Mouse (Mus musculus): Measurements from ENCODE around the gene Ubn1. TPM values are rescaled to one million over a fixed set of nuclear protein-coding genes. Genes with fewer than 3 reads are reported as not detected.

Ubn1 gene
- polyA plus RNA-seq, 1 experiment from 2014 or later, result 24.2 TPM

DNA sequence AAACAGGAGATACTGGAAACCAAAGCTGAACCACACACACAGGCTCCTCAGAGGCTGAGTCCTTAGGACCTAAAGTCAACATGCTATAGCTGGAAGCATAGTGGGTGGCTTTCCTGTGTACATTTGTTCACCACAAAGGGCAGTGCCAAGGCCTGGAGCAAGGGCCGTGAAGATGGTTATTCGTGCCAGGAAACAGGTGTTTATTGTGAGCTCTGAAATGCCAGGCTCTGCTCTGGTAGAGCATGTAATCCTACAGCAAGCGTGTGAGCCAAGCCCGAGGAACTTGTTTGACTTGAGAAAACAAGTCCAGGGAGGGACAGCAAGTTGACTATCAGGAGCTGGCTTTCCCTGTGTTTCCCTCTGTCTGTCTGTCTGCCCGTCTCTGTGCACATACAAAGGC, 43.4 kb downstream of the Ubn1 start:
- H3K4me2 ChIP-seq (ENCODE audit: low read depth, low read length), result no peak overlapping the region
- 0 out of 2 replicates have a peak, but pooled peaks cover 7% of the 10 kb centered on the region for H3K36me3 ChIP-seq (ENCODE audit: control insufficient read depth, insufficient read depth, low read length)
- peak; percentile 32 for DNase-seq (ENCODE audit: low spot score)
- H3K4me1 ChIP-seq (ENCODE audit: control insufficient read depth, insufficient read depth, low read length), result no peaks in the 10 kb centered on the region
- ATAC-seq (ENCODE audit: low read depth), result no peak
- no peaks in the 10 kb centered on the region for H3K9me3 ChIP-seq (ENCODE audit: control insufficient read depth, low read length)
- no peaks in the 10 kb centered on the region for H3K27me3 ChIP-seq (replicated peaks; ENCODE audit: control insufficient read depth, insufficient read depth, low read length)
- no peak overlapping the region for H3K9ac ChIP-seq (ENCODE audit: low read depth, low read length)
- no peak overlapping the region for H3K27ac ChIP-seq (replicated peaks; ENCODE audit: low read depth, low read length)
- H3K4me3 ChIP-seq (ENCODE audit: low read depth, low read length), result no peak overlapping the region
- WGBS, result 73% methylated on average over 5 of the region's 5 CpGs

DNA sequence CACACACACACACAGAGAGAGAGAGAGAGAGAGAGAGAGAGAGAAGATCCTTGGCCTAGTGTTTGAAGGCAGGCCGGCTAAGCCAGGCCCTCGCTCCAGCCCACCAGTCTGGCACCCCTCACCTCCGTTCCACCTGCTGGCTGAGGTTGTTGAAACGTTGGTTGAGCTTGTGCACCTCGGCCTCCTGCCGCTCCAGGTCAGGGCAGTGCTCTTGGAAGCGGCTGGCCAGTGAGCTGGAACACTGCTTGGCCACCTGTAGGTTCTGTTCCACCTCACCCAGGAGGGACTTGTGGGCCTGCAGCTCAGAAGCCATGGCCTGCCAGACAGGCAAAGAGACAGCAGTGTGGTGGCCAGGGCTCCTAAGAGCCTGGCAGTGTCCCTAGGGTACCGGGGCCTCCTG, 46.6 kb downstream of the Ubn1 start:
- no peak for ATAC-seq (ENCODE audit: low read depth)
- no peaks in the 10 kb centered on the region for H3K9me3 ChIP-seq (ENCODE audit: control insufficient read depth, low read length)

DNA sequence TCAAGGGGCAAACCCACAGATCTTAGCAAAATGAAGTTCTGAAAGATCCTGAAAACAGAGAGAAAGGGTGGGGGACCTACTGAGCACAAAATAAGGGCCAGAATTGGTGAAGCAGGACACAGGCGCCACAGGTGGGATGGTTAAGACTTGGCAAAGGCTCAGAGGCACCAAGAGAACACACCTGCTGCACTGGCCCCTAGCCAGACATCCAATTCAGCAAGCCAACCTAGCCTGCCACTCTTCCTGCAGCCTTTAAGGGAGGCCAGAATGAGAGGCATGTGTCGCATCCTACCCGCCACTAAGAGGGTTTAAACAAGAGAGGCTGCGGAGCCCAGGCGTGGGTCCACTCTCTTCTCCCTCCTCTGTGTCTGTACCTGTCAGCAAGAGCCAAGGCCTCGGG, 51.1 kb downstream of the Ubn1 start:
- no peaks in the 10 kb centered on the region for H3K9me3 ChIP-seq (ENCODE audit: control insufficient read depth, low read length)
- ATAC-seq (ENCODE audit: low read depth) (no peak), DNase-seq (ENCODE audit: low spot score) (no peak)
- H3K4me3 ChIP-seq (ENCODE audit: low read depth, low read length), result no peak overlapping the region
- H3K9ac ChIP-seq (ENCODE audit: low read depth, low read length), result no peak overlapping the region
- no peaks in the 10 kb centered on the region for H3K36me3 ChIP-seq (ENCODE audit: control insufficient read depth, insufficient read depth, low read length)
- no peak overlapping the region for H3K27ac ChIP-seq (replicated peaks; ENCODE audit: low read depth, low read length)
- no peak overlapping the region for H3K4me2 ChIP-seq (ENCODE audit: low read depth, low read length)
- H3K4me1 ChIP-seq (ENCODE audit: control insufficient read depth, insufficient read depth, low read length), result no peaks in the 10 kb centered on the region
- 80% methylated on average over 4 of the region's 6 CpGs for WGBS
- no peaks in the 10 kb centered on the region for H3K27me3 ChIP-seq (replicated peaks; ENCODE audit: control insufficient read depth, insufficient read depth, low read length)

More for the DNA sequence above, 46.6 kb downstream of the Ubn1 start:
- H3K9ac ChIP-seq (ENCODE audit: low read depth, low read length), result no peak overlapping the region
- H3K4me2 ChIP-seq (ENCODE audit: low read depth, low read length), result no peak overlapping the region
- no peak for DNase-seq (ENCODE audit: low spot score)
- no peak overlapping the region for H3K27ac ChIP-seq (replicated peaks; ENCODE audit: low read depth, low read length)
- H3K27me3 ChIP-seq (replicated peaks; ENCODE audit: control insufficient read depth, insufficient read depth, low read length), result no peaks in the 10 kb centered on the region
- 77% methylated on average over 8 of the region's 8 CpGs for WGBS
- H3K4me3 ChIP-seq (ENCODE audit: low read depth, low read length), result no peak overlapping the region
- H3K36me3 ChIP-seq (ENCODE audit: control insufficient read depth, insufficient read depth, low read length), result no peaks in the 10 kb centered on the region
- no peaks in the 10 kb centered on the region for H3K4me1 ChIP-seq (ENCODE audit: control insufficient read depth, insufficient read depth, low read length)

DNA sequence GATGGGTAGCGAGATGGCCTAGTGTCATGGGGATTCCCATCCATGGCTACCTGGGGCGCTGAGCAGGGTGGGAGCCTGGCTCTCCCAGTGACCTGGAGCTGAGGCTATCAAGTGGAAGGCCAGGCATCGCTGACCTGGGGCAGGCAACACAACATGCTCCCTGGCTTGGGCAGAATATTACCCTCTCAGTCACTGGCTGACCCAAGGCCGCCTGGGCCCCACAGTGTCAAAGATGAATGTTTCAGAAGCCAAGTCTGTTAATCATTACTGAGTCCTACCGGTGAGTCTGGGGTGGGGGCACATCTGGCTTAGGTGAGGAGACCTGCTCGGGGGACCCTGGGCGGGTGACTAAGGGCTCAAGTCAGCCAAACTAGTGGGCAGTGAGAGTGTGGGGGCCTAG, 60.0 kb downstream of the Ubn1 start:
- no peaks in the 10 kb centered on the region for H3K9me3 ChIP-seq (ENCODE audit: control insufficient read depth, low read length)
- H3K36me3 ChIP-seq (ENCODE audit: control insufficient read depth, insufficient read depth, low read length), result no peaks in the 10 kb centered on the region
- 52% methylated on average over 7 of the region's 7 CpGs for WGBS

DNA sequence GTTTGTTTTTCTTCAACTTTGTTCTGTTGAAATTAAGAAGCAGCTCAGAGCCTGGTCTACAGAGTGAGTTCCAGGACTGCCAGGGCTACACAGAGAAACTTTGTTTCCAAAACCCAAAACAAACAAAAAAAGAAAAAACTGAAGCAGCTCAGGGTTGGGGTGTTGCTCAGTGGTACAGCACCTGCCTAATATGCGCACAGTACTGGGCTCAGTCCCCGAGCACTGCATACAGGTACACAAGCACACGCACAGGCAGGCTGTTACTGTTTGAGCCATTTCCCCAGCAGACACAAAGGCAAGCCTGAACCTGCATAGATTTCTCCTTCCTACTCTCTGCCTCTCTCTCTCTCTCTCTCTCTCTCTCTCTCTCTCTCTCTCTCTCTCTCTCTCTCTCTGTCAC, 61.2 kb downstream of the Ubn1 start:
- no peak overlapping the region for H3K27ac ChIP-seq (replicated peaks; ENCODE audit: low read depth, low read length)
- DNase-seq (ENCODE audit: low spot score), result peak; percentile 42
- H3K9me3 ChIP-seq (ENCODE audit: control insufficient read depth, low read length), result no peaks in the 10 kb centered on the region
- peaks cover 19% of the 10 kb centered on the region for H3K4me1 ChIP-seq (ENCODE audit: control insufficient read depth, insufficient read depth, low read length)
- H3K27me3 ChIP-seq (replicated peaks; ENCODE audit: control insufficient read depth, insufficient read depth, low read length), result no peaks in the 10 kb centered on the region
- WGBS, result 84% methylated on average over 3 of the region's 3 CpGs
- H3K36me3 ChIP-seq (ENCODE audit: control insufficient read depth, insufficient read depth, low read length), result no peaks in the 10 kb centered on the region
- H3K4me2 ChIP-seq (ENCODE audit: low read depth, low read length), result no peak overlapping the region
- H3K4me3 ChIP-seq (ENCODE audit: low read depth, low read length), result no peak overlapping the region
- no peak overlapping the region for H3K9ac ChIP-seq (ENCODE audit: low read depth, low read length)
- peak; percentile 23; the same call in 1 of the 2 replicates for ATAC-seq (ENCODE audit: low read depth)

More for the DNA sequence above, 60.0 kb downstream of the Ubn1 start:
- no peaks in the 10 kb centered on the region for H3K27me3 ChIP-seq (replicated peaks; ENCODE audit: control insufficient read depth, insufficient read depth, low read length)
- no peak overlapping the region for H3K4me2 ChIP-seq (ENCODE audit: low read depth, low read length)
- peaks cover 19% of the 10 kb centered on the region for H3K4me1 ChIP-seq (ENCODE audit: control insufficient read depth, insufficient read depth, low read length)
- no peak for ATAC-seq (ENCODE audit: low read depth)
- DNase-seq (ENCODE audit: low spot score), result no peak
- no peak overlapping the region for H3K9ac ChIP-seq (ENCODE audit: low read depth, low read length)
- no peak overlapping the region for H3K4me3 ChIP-seq (ENCODE audit: low read depth, low read length)
- H3K27ac ChIP-seq (replicated peaks; ENCODE audit: low read depth, low read length), result no peak overlapping the region

DNA sequence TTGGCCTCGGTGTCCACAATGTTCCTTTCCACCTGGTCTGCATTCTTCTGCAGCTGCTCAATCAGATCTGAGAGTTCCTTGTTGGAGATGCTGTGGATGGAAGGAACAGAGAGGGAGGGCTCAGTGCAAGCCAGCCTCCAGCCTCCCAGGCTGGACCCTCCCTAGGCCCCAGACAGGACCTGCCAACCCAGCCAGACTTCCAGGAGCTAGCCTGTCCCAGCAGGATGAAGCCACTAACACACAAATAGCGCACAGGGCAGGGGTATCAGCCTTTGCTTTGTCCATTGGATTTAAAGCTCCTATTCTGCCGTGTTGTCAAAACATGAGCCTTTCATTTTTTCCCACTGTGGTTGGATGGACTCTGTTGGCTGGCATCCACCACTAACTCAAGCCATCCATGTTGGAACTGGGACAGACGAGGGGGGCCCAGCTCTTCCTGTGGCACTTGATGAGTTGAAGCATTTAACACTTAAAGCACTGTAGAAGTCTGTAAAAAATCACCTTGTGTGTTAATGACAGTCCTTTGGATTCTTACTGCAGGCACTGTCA, 63.2 kb downstream of the Ubn1 start:
- H3K27me3 ChIP-seq (replicated peaks; ENCODE audit: control insufficient read depth, insufficient read depth, low read length), result no peaks in the 10 kb centered on the region
- DNase-seq (ENCODE audit: low spot score) (peak; percentile 74), ATAC-seq (ENCODE audit: low read depth) (peak; percentile 69)
- 39% methylated on average over 4 of the region's 4 CpGs for WGBS
- H3K27ac ChIP-seq (replicated peaks; ENCODE audit: low read depth, low read length), result peak overlapping the region; percentile 69
- H3K4me2 ChIP-seq (ENCODE audit: low read depth, low read length), result no peak overlapping the region
- peaks cover 19% of the 10 kb centered on the region for H3K4me1 ChIP-seq (ENCODE audit: control insufficient read depth, insufficient read depth, low read length)
- no peaks in the 10 kb centered on the region for H3K36me3 ChIP-seq (ENCODE audit: control insufficient read depth, insufficient read depth, low read length)
- H3K9me3 ChIP-seq (ENCODE audit: control insufficient read depth, low read length), result no peaks in the 10 kb centered on the region
- H3K4me3 ChIP-seq (ENCODE audit: low read depth, low read length), result no peak overlapping the region
- no peak overlapping the region for H3K9ac ChIP-seq (ENCODE audit: low read depth, low read length)

DNA sequence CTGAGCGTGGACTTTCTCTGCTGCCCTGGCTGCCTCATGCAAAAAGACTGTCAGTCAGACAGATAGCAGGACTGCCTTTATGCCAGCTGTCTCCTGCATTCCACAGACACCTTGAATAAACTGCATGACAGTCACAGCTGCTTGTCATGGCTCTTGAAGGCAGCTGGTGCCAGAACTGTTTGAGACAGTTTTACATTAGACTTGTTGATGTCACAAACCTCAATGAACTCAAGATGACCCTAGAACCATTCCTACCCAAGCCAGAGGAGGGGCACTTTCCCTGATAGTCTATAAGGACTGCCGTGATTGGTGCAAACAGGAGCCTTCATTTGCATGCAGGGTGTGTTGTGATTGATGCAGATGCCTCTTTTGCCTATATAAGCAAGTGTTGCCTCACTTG, 63.7 kb downstream of the Ubn1 start:
- peak; percentile 65 for DNase-seq (ENCODE audit: low spot score)
- peak; percentile 71 for ATAC-seq (ENCODE audit: low read depth)
- 64% methylated on average over 2 of the region's 2 CpGs for WGBS

DNA sequence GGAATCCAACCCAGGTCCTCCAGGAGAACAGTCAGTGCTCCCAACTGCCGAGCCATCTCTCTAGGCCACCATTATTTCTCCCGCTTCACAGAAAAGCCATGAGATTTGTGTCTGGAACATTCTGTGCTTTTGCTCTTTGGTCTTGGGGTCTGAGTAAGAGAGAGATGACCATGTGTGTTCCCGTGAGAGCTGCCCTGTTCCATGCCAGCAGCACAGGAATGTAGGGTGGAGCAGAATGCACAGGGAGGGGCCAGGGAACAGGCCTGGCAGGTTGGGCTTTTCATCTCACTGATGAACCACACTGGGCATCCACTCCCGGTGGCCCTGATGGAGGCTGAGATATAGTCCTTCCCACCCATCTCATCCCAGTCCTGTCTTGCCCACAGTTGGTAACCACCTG, 69.5 kb downstream of the Ubn1 start:
- Histone ChIP-seq H3K4me1 (ENCODE audit: control insufficient read depth, insufficient read depth, low read length) (no peaks in the 10 kb centered on the region), H3K4me3 (ENCODE audit: low read depth, low read length) (no peak overlapping the region), H3K9ac (ENCODE audit: low read depth, low read length) (no peak overlapping the region), H3K27me3 (replicated peaks; ENCODE audit: control insufficient read depth, insufficient read depth, low read length) (no peaks in the 10 kb centered on the region), H3K27ac (replicated peaks; ENCODE audit: low read depth, low read length) (no peak overlapping the region), H3K36me3 (ENCODE audit: control insufficient read depth, insufficient read depth, low read length) (no peaks in the 10 kb centered on the region), H3K4me2 (ENCODE audit: low read depth, low read length) (no peak overlapping the region), H3K9me3 (ENCODE audit: control insufficient read depth, low read length) (no peaks in the 10 kb centered on the region; the same call in 1 of the 2 replicates)
- no peak for ATAC-seq (ENCODE audit: low read depth)
- WGBS, result 69% methylated on average over 4 of the region's 4 CpGs
- DNase-seq (ENCODE audit: low spot score), result no peak

More for the DNA sequence above, 63.7 kb downstream of the Ubn1 start:
- no peak overlapping the region for H3K4me3 ChIP-seq (ENCODE audit: low read depth, low read length)
- no peaks in the 10 kb centered on the region for H3K36me3 ChIP-seq (ENCODE audit: control insufficient read depth, insufficient read depth, low read length)
- peak overlapping the region; percentile 59; the same call in 1 of the 2 replicates for H3K27ac ChIP-seq (replicated peaks; ENCODE audit: low read depth, low read length)
- no peaks in the 10 kb centered on the region for H3K27me3 ChIP-seq (replicated peaks; ENCODE audit: control insufficient read depth, insufficient read depth, low read length)
- no peak overlapping the region for H3K4me2 ChIP-seq (ENCODE audit: low read depth, low read length)
- H3K9ac ChIP-seq (ENCODE audit: low read depth, low read length), result no peak overlapping the region
- H3K4me1 ChIP-seq (ENCODE audit: control insufficient read depth, insufficient read depth, low read length), result peaks cover 19% of the 10 kb centered on the region
- H3K9me3 ChIP-seq (ENCODE audit: control insufficient read depth, low read length), result no peaks in the 10 kb centered on the region

DNA sequence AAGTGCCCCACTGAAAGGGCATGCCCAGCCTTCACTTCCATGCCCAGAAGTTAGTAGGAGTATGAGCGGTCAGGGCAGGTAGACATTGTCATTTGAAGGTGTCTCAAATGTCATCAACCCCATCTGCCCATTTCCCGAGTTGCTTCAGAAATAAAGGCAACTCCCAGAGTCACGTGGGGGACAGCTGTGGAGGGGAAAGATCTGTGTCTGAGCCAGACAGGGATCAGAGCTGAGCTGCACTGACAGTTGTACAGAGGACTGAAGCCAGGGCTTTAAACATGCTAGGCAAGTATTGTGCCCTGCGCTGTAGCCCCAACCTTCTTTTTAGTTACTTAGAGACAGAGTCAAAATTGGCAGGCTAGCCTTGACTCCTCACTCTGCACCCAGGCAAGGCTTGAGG, 70.0 kb downstream of the Ubn1 start:
- Histone ChIP-seq H3K27me3 (replicated peaks; ENCODE audit: control insufficient read depth, insufficient read depth, low read length) (no peaks in the 10 kb centered on the region), H3K36me3 (ENCODE audit: control insufficient read depth, insufficient read depth, low read length) (no peaks in the 10 kb centered on the region), H3K27ac (replicated peaks; ENCODE audit: low read depth, low read length) (no peak overlapping the region), H3K4me2 (ENCODE audit: low read depth, low read length) (no peak overlapping the region), H3K4me3 (ENCODE audit: low read depth, low read length) (no peak overlapping the region), H3K9ac (ENCODE audit: low read depth, low read length) (no peak overlapping the region), H3K4me1 (ENCODE audit: control insufficient read depth, insufficient read depth, low read length) (no peaks in the 10 kb centered on the region), H3K9me3 (ENCODE audit: control insufficient read depth, low read length) (no peaks in the 10 kb centered on the region; the same call in 1 of the 2 replicates)
- ATAC-seq (ENCODE audit: low read depth) (no peak), DNase-seq (ENCODE audit: low spot score) (peak; percentile 36)
- 68% methylated on average over 4 of the region's 4 CpGs for WGBS

All from embryonic facial prominence, embryonic 14.5 days (tissue).